Mouse (Mus musculus): Measurements from ENCODE around the gene 1810024B03Rik.

Gene 1810024B03Rik

DNA sequence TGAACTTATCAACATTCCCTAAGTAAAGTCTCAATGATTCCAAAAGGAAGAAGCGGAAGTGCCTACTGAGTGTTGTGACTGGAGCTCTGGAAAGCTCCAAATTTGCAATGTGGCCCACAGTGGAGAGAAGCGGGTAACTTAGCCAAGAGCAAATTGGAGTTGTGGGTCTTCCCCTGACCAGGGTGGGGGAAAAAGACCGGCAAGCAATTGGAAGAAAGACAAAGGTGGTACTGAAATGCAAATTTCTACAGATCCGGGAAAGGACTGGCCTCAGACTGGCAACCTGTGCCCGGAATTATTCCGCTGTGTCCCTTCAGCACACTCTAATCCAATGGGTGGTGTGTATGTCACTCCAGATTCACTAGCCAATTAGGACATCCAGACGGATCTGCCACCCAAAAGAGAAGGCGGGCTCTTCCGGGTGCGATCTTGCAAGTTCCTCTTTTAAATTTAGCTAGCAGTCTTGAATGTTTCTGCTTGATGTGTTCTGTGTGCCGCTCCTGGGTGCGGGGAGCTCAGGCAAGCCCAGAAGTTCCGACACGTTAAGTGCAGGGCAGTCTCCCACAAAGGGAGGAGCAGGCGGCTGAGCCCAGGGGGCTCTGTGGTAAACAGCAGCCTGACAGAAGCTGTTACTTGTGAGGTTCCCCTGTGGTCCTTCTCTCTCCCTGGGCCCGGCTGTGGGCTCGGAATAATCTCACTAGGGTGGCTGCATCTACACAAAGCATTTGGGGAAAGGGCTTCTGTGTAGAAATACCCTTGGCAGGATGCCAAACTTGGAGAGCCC, 25.3 kb downstream of the 1810024B03Rik start:
- DNase-seq (ENCODE audit: low read depth, low spot score): peak; percentile 79

GRCm38 (mm10) chr2:127166261-127166660, 41.8 kb downstream of the 1810024B03Rik start:
- peak; percentile 34 for DNase-seq (ENCODE audit: low read depth, low spot score)

GRCm38 (mm10) chr2:127165675-127166074, 42.4 kb downstream of the 1810024B03Rik start:
- no peak for DNase-seq (ENCODE audit: low read depth, low spot score)

GRCm38 (mm10) chr2:127145699-127146098, 62.4 kb downstream of the 1810024B03Rik start:
- no peak for DNase-seq (ENCODE audit: low read depth, low spot score)

DNA sequence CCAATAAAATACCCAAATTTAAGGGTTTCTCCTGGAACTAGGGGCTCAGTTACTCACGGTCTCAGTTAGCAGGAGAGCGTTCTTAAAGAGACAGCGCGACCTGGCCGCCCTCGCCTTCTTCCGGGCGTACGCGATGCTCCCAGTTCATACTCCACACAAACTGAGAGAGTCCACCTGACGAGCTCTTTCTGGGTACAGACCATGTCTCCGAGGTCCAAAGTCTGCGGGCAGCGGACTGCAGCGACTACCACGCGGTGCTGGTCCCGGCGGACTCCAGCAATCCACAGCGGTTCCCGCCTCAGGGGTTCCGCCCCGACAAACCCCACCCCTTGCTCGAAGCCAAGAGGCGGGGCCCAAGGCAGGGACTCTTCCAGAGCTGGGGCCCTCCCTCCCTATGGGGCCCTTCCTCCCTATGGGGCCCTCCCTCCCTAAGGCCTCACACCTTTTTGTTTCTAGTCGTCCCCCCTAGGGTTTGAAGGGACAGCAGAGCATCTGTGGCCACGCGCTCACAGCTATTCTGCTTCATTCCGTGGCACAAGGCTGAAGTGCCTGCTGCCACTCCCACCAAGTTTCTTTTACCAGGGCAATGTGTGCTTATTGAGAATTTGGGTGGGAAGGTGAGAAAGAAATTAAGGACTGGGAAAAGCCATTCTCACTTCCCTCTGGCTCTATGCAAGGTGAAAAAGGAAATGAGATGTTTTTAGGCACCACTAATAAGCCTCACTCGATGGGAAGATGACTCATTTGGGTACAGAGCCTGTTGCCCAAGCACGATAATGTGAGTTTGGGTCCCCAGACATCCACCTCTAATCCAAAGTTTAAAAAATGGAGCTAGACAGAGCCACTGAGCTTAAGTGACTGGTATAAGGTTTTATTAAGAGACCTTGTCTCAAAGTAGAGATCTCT, 64.7 kb downstream of the 1810024B03Rik start, which contains the start of gene Itpripl1:
Gene Itpripl1, minus strand, starts transcription at position 285 of the 906 bp plus-strand sequence.
- DNase-seq (ENCODE audit: low read depth, low spot score): peak; percentile 48

GRCm38 (mm10) chr2:127142577-127143157, 65.4 kb downstream of the 1810024B03Rik start:
- DNase-seq (ENCODE audit: low read depth, low spot score): no peak

- no peak for DNase-seq (ENCODE audit: low read depth, low spot score)
Observed at GRCm38 (mm10) chr2:127142031-127142430, 66.0 kb downstream of the 1810024B03Rik start.

DNA sequence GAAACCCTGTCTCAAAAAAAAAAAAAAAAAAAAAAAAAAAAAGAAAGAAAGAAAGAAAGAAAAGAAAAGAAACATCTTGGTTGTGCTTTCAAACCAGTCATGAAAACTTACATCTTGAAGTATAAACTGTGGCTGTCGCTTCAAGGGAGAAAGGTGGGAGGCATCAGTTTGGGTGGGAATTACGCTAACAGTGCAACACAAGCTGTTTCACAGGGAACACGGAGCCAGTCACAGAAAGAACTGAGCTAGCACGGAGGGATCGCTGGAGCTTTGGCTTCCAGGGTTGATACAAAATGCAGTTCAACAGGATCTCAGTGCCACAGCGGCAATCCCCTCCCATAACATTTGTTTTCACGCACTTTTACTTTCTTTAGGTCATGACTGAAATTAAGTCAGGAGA, 68.1 kb downstream of the 1810024B03Rik start:
- no peak for DNase-seq (ENCODE audit: low read depth, low spot score)

DNA sequence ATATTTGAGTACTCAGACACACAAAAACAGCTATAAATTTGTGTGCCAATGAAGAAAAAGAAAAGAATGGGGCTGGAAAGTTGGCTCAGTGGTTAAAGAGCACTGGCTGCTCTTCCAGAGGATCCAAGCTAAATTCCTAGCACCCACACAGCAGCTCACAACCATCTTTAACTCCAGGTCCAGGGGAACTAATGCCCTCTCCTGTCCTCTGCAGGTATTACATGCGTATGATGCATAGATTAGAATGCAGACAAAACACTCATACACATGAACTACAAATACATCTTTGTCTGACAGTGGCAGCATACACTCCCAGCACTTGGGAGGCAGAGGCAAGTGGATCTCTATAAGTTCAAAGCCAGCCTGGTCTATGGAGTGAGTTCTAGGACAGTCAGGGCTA, 68.5 kb downstream of the 1810024B03Rik start:
- no peak for DNase-seq (ENCODE audit: low read depth, low spot score)

- no peak for DNase-seq (ENCODE audit: low read depth, low spot score)
Observed at GRCm38 (mm10) chr2:127139094-127139493, 69.0 kb downstream of the 1810024B03Rik start.

- DNase-seq (ENCODE audit: low read depth, low spot score): no peak
Observed at GRCm38 (mm10) chr2:127138449-127138848, 69.6 kb downstream of the 1810024B03Rik start.

- no peak for DNase-seq (ENCODE audit: low read depth, low spot score)
Observed at GRCm38 (mm10) chr2:127137838-127138420, 70.2 kb downstream of the 1810024B03Rik start.

- DNase-seq (ENCODE audit: low read depth, low spot score): peak; percentile 83
Observed at GRCm38 (mm10) chr2:127136979-127137378, 71.1 kb downstream of the 1810024B03Rik start.

Measured in mesoderm, embryonic 11.5 days (tissue).